In the genomic region with DNA sequence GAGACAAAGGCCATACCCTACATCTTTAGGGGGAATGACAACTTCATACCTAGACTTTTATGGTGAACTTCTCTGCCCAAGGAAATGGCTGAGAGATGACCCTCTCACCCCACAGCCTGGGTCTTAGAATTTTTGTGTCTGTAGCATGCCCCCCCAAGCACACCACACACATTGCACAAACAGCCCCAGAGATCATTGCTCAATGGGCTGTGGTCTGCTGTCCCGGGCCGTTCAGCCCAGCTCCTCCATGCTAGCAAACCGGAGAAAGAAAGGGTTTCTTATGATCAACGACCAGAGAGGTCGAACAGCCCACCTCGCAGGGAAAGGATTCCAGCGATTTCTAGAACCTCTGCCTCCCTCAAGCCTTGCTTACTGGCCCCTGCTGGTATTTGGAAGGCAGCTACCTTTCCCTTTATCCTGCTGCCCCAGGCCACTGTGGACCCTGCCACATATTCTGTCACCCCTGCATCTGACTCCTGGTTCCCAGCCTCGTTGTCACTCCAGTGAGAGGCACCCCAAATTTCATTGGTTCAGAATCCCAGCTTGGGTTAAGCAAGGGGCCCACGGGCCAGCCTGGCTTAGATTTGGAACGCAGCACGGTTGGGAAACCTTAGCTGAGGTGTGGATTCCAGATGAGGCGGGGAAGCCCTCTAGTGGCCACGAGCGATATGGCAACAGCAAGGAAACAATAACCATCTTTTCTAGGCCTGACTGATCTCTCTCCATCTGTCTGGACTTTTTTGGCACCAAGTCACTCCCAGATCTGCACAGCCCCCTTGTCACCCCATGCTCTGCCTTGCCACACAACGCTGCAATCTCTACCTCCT, we compare ENCODE assay signal across 7 mouse cellular contexts. TPM values are rescaled to one million over a fixed set of nuclear protein-coding genes. Genes with fewer than 3 reads are reported as not detected.
DNase-seq lines count a peak whose midpoint lies in the region; ATAC-seq lines count a peak whose summit lies in the region.

No protein-coding gene starts in this region.

- no peak overlapping the region for H3K27ac ChIP-seq in intestine, embryonic 16.5 days (ENCODE audit: low read length)
- H3K27ac ChIP-seq in midbrain, embryonic 11.5 days (ENCODE audit: low read depth, low read length) = no peak overlapping the region

- peak; percentile 70 for DNase-seq in adrenal gland, adult 8-10 months
- DNase-seq in embryo, embryonic 11.5 days (ENCODE audit: low read depth, low spot score) = peak; percentile 72
- DNase-seq in gastrocnemius, postnatal 4 days (ENCODE audit: low spot score in 2 of 2) = peak; percentile 62 to 81
- peak; percentile 80 to 88 for DNase-seq in left cerebral cortex, postnatal 36 days (ENCODE audit: low spot score in 2 of 2)
- peak; percentile 98 for DNase-seq in midbrain, embryonic 11.5 days (ENCODE audit: low spot score, missing footprints)
- peak; percentile 84 for DNase-seq in right cerebral cortex, postnatal 4 days

- no peaks in the 10 kb centered on the region for H3K4me1 ChIP-seq in intestine, embryonic 16.5 days (ENCODE audit: control insufficient read depth, insufficient read depth, low read length)
- no peaks in the 10 kb centered on the region for H3K4me1 ChIP-seq in midbrain, embryonic 11.5 days (ENCODE audit: control insufficient read depth, insufficient read depth, low read length)

- H3K9ac ChIP-seq in intestine, embryonic 16.5 days (ENCODE audit: low read depth, low read length) = no peak overlapping the region
- no peak overlapping the region for H3K9ac ChIP-seq in midbrain, embryonic 11.5 days (ENCODE audit: low read length)

- intact Hi-C loops in left cerebral cortex, postnatal 36 days (cut with DNase I) = loop anchor here (2.0 to 5.0 kb wide), 3 partner anchors 136 to 252 kb away; partner anchors contain the start of gene Lrrc8c

- H3K27me3 ChIP-seq in intestine, embryonic 16.5 days (replicated peaks; ENCODE audit: control insufficient read depth, insufficient read depth, low read length) = no peaks in the 10 kb centered on the region
- H3K27me3 ChIP-seq in midbrain, embryonic 11.5 days (ENCODE audit: control insufficient read depth, insufficient read depth, low read length) = no peaks in the 10 kb centered on the region

- ATAC-seq in intestine, embryonic 16.5 days = peak; percentile 65
- peak; percentile 77 for ATAC-seq in midbrain, embryonic 11.5 days (ENCODE audit: low FRiP score)

- WGBS in intestine, embryonic 16.5 days = 25% methylated on average over 15 of the region's 15 CpGs
- WGBS in midbrain, embryonic 11.5 days = 32% methylated on average over 15 of the region's 15 CpGs

- no peaks in the 10 kb centered on the region for H3K36me3 ChIP-seq in intestine, embryonic 16.5 days (ENCODE audit: control insufficient read depth, insufficient read depth, low read length)
- H3K36me3 ChIP-seq in midbrain, embryonic 11.5 days (ENCODE audit: control insufficient read depth, insufficient read depth, low read length) = no peaks in the 10 kb centered on the region

- H3K4me2 ChIP-seq in intestine, embryonic 16.5 days (ENCODE audit: low read depth, low read length) = no peak overlapping the region
- H3K4me2 ChIP-seq in midbrain, embryonic 11.5 days = no peak overlapping the region

- H3K4me3 ChIP-seq in intestine, embryonic 16.5 days (ENCODE audit: low read length) = no peak overlapping the region
- H3K4me3 ChIP-seq in midbrain, embryonic 11.5 days (ENCODE audit: low read depth, low read length) = no peak overlapping the region

- H3K9me3 ChIP-seq in intestine, embryonic 16.5 days (ENCODE audit: control insufficient read depth, low read length) = no peaks in the 10 kb centered on the region
- no peaks in the 10 kb centered on the region for H3K9me3 ChIP-seq in midbrain, embryonic 11.5 days (ENCODE audit: control insufficient read depth, low read length)

RNA-seq across cellular contexts. Expression of gene Lrrc8d, which starts 45.3 kb away (rescaled TPM):
- 100 to 1,000 TPM; 129 to 144 (median 136) TPM for total RNA-seq in adrenal gland, adult 8-10 months (2022)
- total RNA-seq in gastrocnemius, postnatal 4 days (2021) = 10 to 100 TPM; 13.8 to 19.2 TPM
- polyA plus RNA-seq in intestine, embryonic 16.5 days (2015; fragmentation: Nextera tagmentation; extraction: Ambion mirVana) = 8.9 and 10.9 TPM in 2 replicates
- 10 to 100 TPM; 38.7 to 39.1 TPM for total RNA-seq in left cerebral cortex, postnatal 36 days (2021)
- polyA plus RNA-seq in midbrain, embryonic 11.5 days (2014; fragmentation: Nextera tagmentation; extraction: Ambion mirVana) = 24.5 and 28.8 TPM in 2 replicates
